Mouse (Mus musculus): ENCODE data around the gene Cyp2d22.

- TF ChIP-seq CTCF (IDR thresholded peaks at IDR 0.05; ENCODE audit: low read depth, low read length) (no peak), POLR2AphosphoS5 (IDR thresholded peaks at IDR 0.05; ENCODE audit: insufficient replicate concordance, low read depth, low read length) (no peak)
Measured at GRCm38 (mm10) chr15:82339150-82339549, 40.9 kb downstream of the Cyp2d22 start.

All from G1E (cell line).